Mouse (Mus musculus) forebrain, embryonic 13.5 days (tissue): Measurements from ENCODE around the gene Mcl1. TPM values are rescaled to one million over a fixed set of nuclear protein-coding genes. Genes with fewer than 3 reads are reported as not detected.
"Not testable (repeated sequence)": the region's sequence is repeated elsewhere in the genome, so short reads cannot be mapped to it uniquely, and the experiment has no call there.

Source experiments
- ATAC-seq: fragments of 200-750 bp; cut with Nextera tagmentation; 2 replicates; pipeline ENCODE4 v1.8.0; 2017
- H3K27ac ChIP-seq: fragments of 300-500 bp; sonication (generic); 2 replicates; pipeline ENCODE4 v1.5.1; 2015; ENCODE audit warnings: inconsistent platforms, mild to moderate bottlenecking, moderate library complexity
- H3K27me3 ChIP-seq: fragments of 300-500 bp; sonication (generic); 2 replicates; pipeline ENCODE4 v1.6.1; 2015; ENCODE audit warnings: mild to moderate bottlenecking, inconsistent platforms
- H3K36me3 ChIP-seq: fragments of 300-500 bp; sonication (generic); 2 replicates; pipeline ENCODE4 v1.6.1; 2015; ENCODE audit warnings: mild to moderate bottlenecking, inconsistent platforms; ENCODE audit not compliant: poor library complexity, severe bottlenecking
- H3K4me1 ChIP-seq: fragments of 300-500 bp; sonication (generic); 2 replicates; pipeline ENCODE4 v1.6.1; 2015; ENCODE audit warnings: inconsistent platforms
- H3K4me2 ChIP-seq: fragments of 300-500 bp; sonication (generic); 2 replicates; pipeline ENCODE4 v1.6.1; 2015; ENCODE audit warnings: inconsistent platforms, mild to moderate bottlenecking, moderate library complexity
- H3K4me3 ChIP-seq: fragments of 300-500 bp; sonication (generic); 2 replicates; pipeline ENCODE4 v1.5.1; 2015; ENCODE audit warnings: mild to moderate bottlenecking, inconsistent platforms
- H3K9ac ChIP-seq: fragments of 300-500 bp; sonication (generic); 2 replicates; pipeline ENCODE4 v1.6.1; 2015; ENCODE audit warnings: mild to moderate bottlenecking, inconsistent platforms
- H3K9me3 ChIP-seq: fragments of 300-500 bp; sonication (generic); replicated peaks from 2 replicates; pipeline ENCODE4 v1.6.1; 2016; ENCODE audit warnings: inconsistent platforms
- WGBS: fragments of 180-500 bp; shearing (Covaris S2); methylation state at CpG from one replicate; pipeline ENCODE4 v1.1.7; 2015; 5-methylcytosine and 5-hydroxymethylcytosine counted together
- polyA plus RNA-seq: library from polyadenylated mRNA; unstranded; fragments of >200 nt; fragmentation: Nextera tagmentation; extraction: Ambion mirVana; gene quantifications from 2 replicates; pipeline ENCODE4 v1.2.1, GENCODE M21; 2015

Gene Mcl1
- polyA plus RNA-seq, 1 experiment from 2014 or later, result 44.0 TPM

- peaks cover 9% of the 10 kb centered on the region; the same call in 1 of the 2 replicates for H3K36me3 ChIP-seq
- 0 out of 2 replicates have a peak, but pooled peaks cover 9% of the 10 kb centered on the region for H3K27me3 ChIP-seq
- ATAC-seq, result no peak
- no peak overlapping the region for H3K27ac ChIP-seq
- H3K9ac ChIP-seq, result no peak overlapping the region
- H3K4me3 ChIP-seq, result no peak overlapping the region
- no peak overlapping the region for H3K4me2 ChIP-seq
- 69% methylated on average over 5 of the region's 5 CpGs for WGBS
- H3K4me1 ChIP-seq, result peaks cover 13% of the 10 kb centered on the region
- no peaks in the 10 kb centered on the region for H3K9me3 ChIP-seq
Observed at GRCm38 (mm10) chr3:95682878-95683277, 24.3 kb downstream of the Mcl1 start.

- H3K27ac ChIP-seq, result no peak overlapping the region
- ATAC-seq, result no peak
- peaks cover under 1% of the 10 kb centered on the region; the same call in 1 of the 2 replicates for H3K36me3 ChIP-seq
- no peak overlapping the region for H3K9ac ChIP-seq
- 56% methylated on average over 6 of the region's 8 CpGs for WGBS
- no peak overlapping the region for H3K4me3 ChIP-seq
- H3K4me2 ChIP-seq, result no peak overlapping the region
- no peaks in the 10 kb centered on the region for H3K9me3 ChIP-seq
- H3K27me3 ChIP-seq, result 0 out of 2 replicates have a peak, but pooled peaks cover 14% of the 10 kb centered on the region
- H3K4me1 ChIP-seq, result peaks cover 17% of the 10 kb centered on the region
Observed at GRCm38 (mm10) chr3:95684846-95685245, 26.3 kb downstream of the Mcl1 start.

- no peak for ATAC-seq
- H3K27me3 ChIP-seq, result 0 out of 2 replicates have a peak, but pooled peaks cover 14% of the 10 kb centered on the region
- no peak overlapping the region for H3K27ac ChIP-seq
- no peaks in the 10 kb centered on the region for H3K36me3 ChIP-seq
- no peak overlapping the region for H3K4me3 ChIP-seq
- H3K9me3 ChIP-seq, result no peaks in the 10 kb centered on the region
- peaks cover 17% of the 10 kb centered on the region for H3K4me1 ChIP-seq
- no peak overlapping the region for H3K9ac ChIP-seq
- H3K4me2 ChIP-seq, result no peak overlapping the region
- WGBS, result 85% methylated on average over 4 of the region's 4 CpGs
Observed at GRCm38 (mm10) chr3:95685301-95685700, 26.7 kb downstream of the Mcl1 start.

GRCm38 (mm10) chr3:95685701-95686100 lies 27.1 kb downstream of the Mcl1 start:
- H3K4me2 ChIP-seq, result no peak overlapping the region
- H3K27ac ChIP-seq, result no peak overlapping the region

GRCm38 (mm10) chr3:95686492-95687167 lies 28.0 kb downstream of the Mcl1 start:
- 0 out of 2 replicates have a peak overlapping the region, but pooled peaks have one; percentile 80 for H3K4me2 ChIP-seq
- H3K9me3 ChIP-seq, result no peaks in the 10 kb centered on the region
- H3K27ac ChIP-seq, result no peak overlapping the region
- H3K4me3 ChIP-seq, result no peak overlapping the region
- no peak for ATAC-seq
- 44% methylated on average over 10 of the region's 10 CpGs for WGBS
- H3K4me1 ChIP-seq, result peaks cover 17% of the 10 kb centered on the region
- no peak overlapping the region for H3K9ac ChIP-seq
- 0 out of 2 replicates have a peak, but pooled peaks cover 14% of the 10 kb centered on the region for H3K27me3 ChIP-seq
- H3K36me3 ChIP-seq, result no peaks in the 10 kb centered on the region

More at GRCm38 (mm10) chr3:95685701-95686100, 27.1 kb downstream of the Mcl1 start:
- WGBS, result 71% methylated on average over 2 of the region's 2 CpGs
- H3K4me3 ChIP-seq, result no peak overlapping the region
- 0 out of 2 replicates have a peak, but pooled peaks cover 14% of the 10 kb centered on the region for H3K27me3 ChIP-seq
- no peaks in the 10 kb centered on the region for H3K9me3 ChIP-seq
- ATAC-seq, result no peak
- H3K9ac ChIP-seq, result no peak overlapping the region
- no peaks in the 10 kb centered on the region for H3K36me3 ChIP-seq
- peaks cover 17% of the 10 kb centered on the region for H3K4me1 ChIP-seq

- H3K27ac ChIP-seq, result no peak overlapping the region
- WGBS, result 0% methylated on average over 4 of the region's 4 CpGs
- peaks cover 17% of the 10 kb centered on the region for H3K4me1 ChIP-seq
- peak overlapping the region; percentile 64; the same call in 1 of the 2 replicates for H3K9ac ChIP-seq
- H3K27me3 ChIP-seq, result 0 out of 2 replicates have a peak, but pooled peaks cover 14% of the 10 kb centered on the region
- peak overlapping the region; percentile 80 for H3K4me2 ChIP-seq
- H3K9me3 ChIP-seq, result no peaks in the 10 kb centered on the region
- peak; percentile 30 for ATAC-seq
- H3K4me3 ChIP-seq, result peak overlapping the region; percentile 38
- no peaks in the 10 kb centered on the region for H3K36me3 ChIP-seq
Observed at GRCm38 (mm10) chr3:95687168-95687523, 28.6 kb downstream of the Mcl1 start.

GRCm38 (mm10) chr3:95687524-95688421 lies 29.2 kb downstream of the Mcl1 start, which contains the start of gene Adamtsl4:
Adamtsl4 (minus strand) TSS chr3:95687917.
- H3K4me2 ChIP-seq, result peak within 1 kb of the TSS; percentile 80
- H3K27ac ChIP-seq, result no peak within 1 kb of the TSS
- peak; percentile 67 for ATAC-seq
- H3K9ac ChIP-seq, result peak within 1 kb of the TSS; percentile 64
- H3K4me1 ChIP-seq, result peaks cover 17% of the 10 kb centered on the region
- no peaks in the 10 kb centered on the region for H3K9me3 ChIP-seq
- no peaks in the 10 kb centered on the region for H3K36me3 ChIP-seq
- 6% methylated on average over 43 of the region's 50 CpGs for WGBS
- peak within 1 kb of the TSS; percentile 38 for H3K4me3 ChIP-seq
- H3K27me3 ChIP-seq, result 0 out of 2 replicates have a peak, but pooled peaks cover 14% of the 10 kb centered on the region

- Histone ChIP-seq H3K27me3 (0 out of 2 replicates have a peak, but pooled peaks cover 14% of the 10 kb centered on the region), H3K4me1 (peaks cover 17% of the 10 kb centered on the region), H3K4me2 (no peak overlapping the region), H3K27ac (no peak overlapping the region), H3K36me3 (no peaks in the 10 kb centered on the region), H3K4me3 (no peak overlapping the region), H3K9me3 (no peaks in the 10 kb centered on the region), H3K9ac (no peak overlapping the region)
- ATAC-seq, result no peak
- WGBS, result 42% methylated on average over 11 of the region's 11 CpGs
Observed at GRCm38 (mm10) chr3:95689171-95689915, 30.8 kb downstream of the Mcl1 start.

- H3K4me2 ChIP-seq, result no peak overlapping the region
- no peak overlapping the region for H3K4me3 ChIP-seq
- H3K27ac ChIP-seq, result no peak overlapping the region
- no peaks in the 10 kb centered on the region for H3K36me3 ChIP-seq
- ATAC-seq, result no peak
- 0 out of 2 replicates have a peak, but pooled peaks cover 14% of the 10 kb centered on the region for H3K27me3 ChIP-seq
- H3K9ac ChIP-seq, result no peak overlapping the region
- 46% methylated on average over 2 of the region's 2 CpGs for whole genome bisulfite sequencing
- H3K4me1 ChIP-seq, result peaks cover 17% of the 10 kb centered on the region
- no peaks in the 10 kb centered on the region for H3K9me3 ChIP-seq
Observed at GRCm38 (mm10) chr3:95689940-95690339, 31.4 kb downstream of the Mcl1 start.

GRCm38 (mm10) chr3:95690552-95690951 lies 32.0 kb downstream of the Mcl1 start:
- H3K27me3 ChIP-seq, result 0 out of 2 replicates have a peak, but pooled peaks cover 14% of the 10 kb centered on the region
- H3K36me3 ChIP-seq, H3K9ac ChIP-seq, H3K9me3 ChIP-seq, H3K4me2 ChIP-seq, ATAC-seq, H3K4me3 ChIP-seq, H3K27ac ChIP-seq: not testable (repeated sequence)
- H3K4me1 ChIP-seq, result peaks cover 17% of the 10 kb centered on the region
- WGBS, result 94% methylated on average over 2 of the region's 2 CpGs

GRCm38 (mm10) chr3:95692677-95693076 lies 34.1 kb downstream of the Mcl1 start:
- H3K27ac ChIP-seq, result no peak overlapping the region
- 0 out of 2 replicates have a peak, but pooled peaks cover 5% of the 10 kb centered on the region for H3K27me3 ChIP-seq
- H3K4me2 ChIP-seq, result no peak overlapping the region
- no peaks in the 10 kb centered on the region for H3K36me3 ChIP-seq
- H3K4me3 ChIP-seq, result no peak overlapping the region
- H3K4me1 ChIP-seq, result peaks cover 7% of the 10 kb centered on the region
- ATAC-seq, result no peak
- no peak overlapping the region for H3K9ac ChIP-seq
- H3K9me3 ChIP-seq, result no peaks in the 10 kb centered on the region
- 80% methylated on average over 6 of the region's 6 CpGs for WGBS
